Mouse (Mus musculus): ENCODE measurements around the gene Fbxo24.
"Not testable (repeated sequence)": the region's sequence is repeated elsewhere in the genome, so short reads cannot be mapped to it uniquely, and the experiment has no call there.

Gene Fbxo24

GRCm38 (mm10) chr5:137642886-137643285 lies 14.1 kb upstream of the Fbxo24 start:
- no peak for DNase-seq (ENCODE audit: low read depth, low spot score)

GRCm38 (mm10) chr5:137641054-137641453 lies 12.3 kb upstream of the Fbxo24 start, which contains the start of gene Sap25:
Sap25 (plus strand) TSS chr5:137641334.
- peak; percentile 48 for DNase-seq (ENCODE audit: low read depth, low spot score)

DNA sequence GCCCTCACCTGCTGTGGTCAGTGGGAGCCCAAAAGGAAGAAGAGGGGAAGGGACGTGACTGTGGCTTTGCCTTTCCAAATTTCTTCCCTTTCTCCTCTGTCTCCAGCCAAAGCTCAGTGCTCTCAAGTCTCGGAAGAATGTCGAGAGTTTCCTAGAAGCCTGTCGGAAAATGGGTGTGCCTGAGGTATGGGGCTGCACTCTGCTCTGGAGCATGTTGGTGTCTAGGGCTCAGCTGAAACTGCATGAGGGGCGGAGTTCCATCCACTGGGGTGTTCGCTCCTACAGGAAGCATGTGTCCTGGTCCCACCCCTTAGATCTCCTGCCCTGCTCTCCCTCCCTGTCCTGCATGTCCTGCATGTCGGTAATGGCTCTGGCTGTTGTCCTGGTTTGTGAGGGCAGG lies 10.7 kb upstream of the Fbxo24 start:
- no peak for DNase-seq (ENCODE audit: low read depth, low spot score)

DNA sequence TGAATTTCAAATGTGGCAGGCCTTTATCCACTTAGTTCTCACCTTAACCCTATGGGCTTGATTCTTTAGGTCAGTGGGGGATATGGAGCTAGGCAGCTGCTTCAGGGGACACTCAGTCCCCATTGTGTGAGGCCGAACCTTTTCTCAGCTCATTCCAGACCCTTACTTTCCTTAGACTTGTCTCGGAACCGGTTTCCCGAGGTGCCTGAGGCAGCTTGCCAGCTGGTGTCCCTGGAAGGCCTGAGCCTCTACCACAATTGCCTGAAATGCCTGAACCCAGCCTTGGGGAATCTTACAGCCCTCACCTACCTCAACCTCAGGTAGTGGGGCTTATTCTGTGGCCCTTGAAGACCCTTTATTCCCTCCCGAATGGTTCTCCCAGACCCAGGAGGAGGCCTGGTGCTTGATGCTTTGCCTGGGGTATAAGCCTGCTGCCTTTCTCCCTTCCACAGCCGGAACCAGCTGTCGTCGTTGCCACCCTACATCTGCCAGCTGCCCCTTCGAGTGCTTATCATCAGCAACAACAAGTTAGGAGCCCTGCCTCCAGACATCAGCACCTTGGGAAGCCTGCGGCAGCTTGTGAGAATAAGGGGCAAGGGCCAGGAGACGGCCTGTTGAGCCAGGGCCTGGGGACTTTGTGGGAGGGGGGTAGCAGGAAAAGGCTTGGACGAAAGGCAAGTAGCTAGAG lies 4.7 kb upstream of the Fbxo24 start:
- no peak for DNase-seq (ENCODE audit: low read depth, low spot score)

- DNase-seq (ENCODE audit: low read depth, low spot score), result no peak
These were observed 2.8 kb upstream of the Fbxo24 start for GRCm38 (mm10) chr5:137631591-137631990.

DNA sequence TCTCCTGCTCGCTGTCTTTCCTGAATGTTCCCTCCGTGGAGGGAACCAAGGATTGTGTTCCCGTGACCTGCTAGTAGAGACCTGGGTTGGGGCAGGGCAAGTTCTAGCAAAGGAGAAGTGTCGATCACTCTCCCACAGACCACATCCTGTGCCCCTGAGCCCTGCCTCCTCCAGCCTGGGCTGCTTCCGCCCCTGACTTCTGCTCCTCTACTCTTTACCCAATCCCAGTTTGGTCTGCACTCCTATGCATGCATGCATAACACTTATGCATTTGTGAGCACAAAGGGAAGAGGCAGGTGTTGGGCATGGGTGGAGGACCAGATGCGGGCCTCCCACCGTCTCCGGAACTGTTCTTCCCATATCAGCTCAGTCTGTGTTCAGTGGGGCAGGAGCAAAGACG lies 2.4 kb upstream of the Fbxo24 start:
- peak; percentile 85 for DNase-seq (ENCODE audit: low read depth, low spot score)

DNA sequence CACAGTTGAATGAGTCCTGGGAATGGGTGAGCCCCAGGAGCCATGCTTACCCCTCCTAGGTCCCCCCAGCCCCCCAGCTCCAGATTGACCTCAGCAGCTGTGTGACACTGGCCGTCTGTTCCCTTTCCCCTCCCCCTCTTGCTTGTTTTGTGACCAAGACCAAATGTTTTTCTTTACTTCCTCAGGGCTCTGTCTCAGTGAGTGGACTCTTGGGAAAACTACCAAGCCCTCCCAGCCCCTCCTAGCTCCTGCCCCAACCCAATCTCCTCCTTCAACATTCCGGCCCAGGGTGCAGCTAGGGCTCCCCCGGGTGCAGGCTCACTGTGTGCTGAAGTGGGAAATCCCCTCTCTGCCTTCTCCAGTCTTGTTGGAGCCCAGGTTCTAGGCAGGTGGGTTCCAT lies 1.8 kb upstream of the Fbxo24 start:
- peak; percentile 57 for DNase-seq (ENCODE audit: low read depth, low spot score)

- DNase-seq (ENCODE audit: low read depth, low spot score), result peak; percentile 73
These were observed 1.2 kb upstream of the Fbxo24 start for GRCm38 (mm10) chr5:137629906-137630545.

DNA sequence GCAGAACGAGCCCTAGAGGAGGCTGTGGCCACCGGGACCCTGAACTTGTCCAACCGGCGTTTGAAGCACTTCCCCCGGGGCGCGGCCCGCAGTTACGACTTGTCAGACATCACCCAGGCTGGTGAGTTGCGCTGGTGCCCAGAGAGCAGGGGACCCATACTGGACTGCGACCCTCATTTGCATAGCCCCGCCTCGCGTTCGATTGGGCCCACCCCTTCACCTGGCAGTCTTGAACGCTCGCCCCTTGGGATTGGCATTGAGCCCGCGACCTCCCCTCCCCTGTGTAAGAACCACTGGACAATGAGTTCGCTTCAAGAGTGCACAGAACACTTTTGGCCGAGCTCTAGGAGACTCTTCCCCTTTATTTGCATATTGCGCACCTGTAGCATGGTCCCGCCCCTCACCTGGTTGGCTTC lies 512 bp upstream of the Fbxo24 start:
- DNase-seq (ENCODE audit: low read depth, low spot score), result peak; percentile 92

- no peak for DNase-seq (ENCODE audit: low read depth, low spot score)
These were observed 811 bp downstream of the Fbxo24 start for GRCm38 (mm10) chr5:137627991-137628390.

- DNase-seq (ENCODE audit: low read depth, low spot score), result no peak
These were observed 4.8 kb downstream of the Fbxo24 start for GRCm38 (mm10) chr5:137623937-137624530.

DNA sequence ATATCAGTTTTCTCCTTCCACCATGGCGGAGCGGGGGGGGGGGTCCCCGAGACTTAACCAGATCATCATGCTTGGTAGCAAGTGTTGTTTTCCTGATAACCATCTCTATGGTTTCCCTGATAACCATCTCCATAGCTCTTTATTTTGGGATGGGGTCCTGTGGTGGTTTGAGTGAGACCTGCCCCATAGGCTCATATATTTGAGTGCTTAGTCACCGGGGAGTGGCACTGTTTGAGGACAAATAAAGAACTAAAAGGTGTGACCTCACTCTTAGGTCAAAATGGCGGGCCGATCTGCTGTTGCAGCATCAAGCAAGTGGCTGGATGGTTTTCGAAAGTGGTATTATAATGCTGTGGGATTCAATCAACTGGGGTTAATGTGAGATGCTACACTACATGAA lies 13.5 kb downstream of the Fbxo24 start:
- DNase-seq (ENCODE audit: low read depth, low spot score), result no peak

GRCm38 (mm10) chr5:137614921-137615320 lies 13.9 kb downstream of the Fbxo24 start:
- not testable (repeated sequence) for DNase-seq (ENCODE audit: low read depth, low spot score)

- no peak for DNase-seq (ENCODE audit: low read depth, low spot score)
These were observed 15.3 kb downstream of the Fbxo24 start, which contains the start of gene Pcolce for GRCm38 (mm10) chr5:137613550-137613949. Pcolce (minus strand) TSS chr5:137613784.

- no peak for DNase-seq (ENCODE audit: low read depth, low spot score)
These were observed 15.7 kb downstream of the Fbxo24 start for GRCm38 (mm10) chr5:137613076-137613475.

- DNase-seq (ENCODE audit: low read depth, low spot score), result no peak
These were observed 17.6 kb downstream of the Fbxo24 start for GRCm38 (mm10) chr5:137611245-137611602.

DNA sequence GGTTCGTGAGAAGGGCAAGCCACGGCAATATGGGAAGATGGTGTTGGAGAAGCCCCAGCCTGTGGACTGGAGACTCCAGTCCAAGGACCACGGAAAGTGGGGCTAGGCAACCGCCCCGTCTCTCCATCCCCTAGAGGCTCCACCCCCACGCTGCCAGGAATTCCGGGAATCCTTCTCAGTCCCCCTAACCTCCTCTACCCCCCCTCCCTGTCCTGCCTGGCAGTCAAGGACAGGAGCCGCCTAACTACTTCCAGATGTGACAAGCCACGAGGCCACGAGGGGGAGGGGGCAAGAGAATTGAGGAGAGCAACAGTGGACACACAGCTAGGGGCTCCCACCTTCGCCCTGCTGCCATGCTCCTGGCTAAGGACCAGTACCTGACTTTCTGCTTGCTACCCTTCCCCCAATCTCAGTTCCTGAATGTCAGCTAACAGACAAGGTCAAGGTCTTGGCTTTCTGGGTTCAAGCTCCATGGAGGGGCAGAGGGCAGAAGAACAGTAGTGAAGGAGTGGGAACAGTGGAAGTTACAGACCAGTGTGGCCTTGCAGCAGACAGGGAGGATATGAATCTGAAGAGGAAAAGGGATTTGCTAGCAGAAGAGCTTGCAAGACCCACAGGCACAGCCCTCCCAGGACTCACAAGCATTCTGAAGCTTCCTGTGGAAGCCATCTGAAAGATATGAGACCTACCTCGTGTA lies 18.1 kb downstream of the Fbxo24 start:
- DNase-seq (ENCODE audit: low read depth, low spot score), result no peak

DNA sequence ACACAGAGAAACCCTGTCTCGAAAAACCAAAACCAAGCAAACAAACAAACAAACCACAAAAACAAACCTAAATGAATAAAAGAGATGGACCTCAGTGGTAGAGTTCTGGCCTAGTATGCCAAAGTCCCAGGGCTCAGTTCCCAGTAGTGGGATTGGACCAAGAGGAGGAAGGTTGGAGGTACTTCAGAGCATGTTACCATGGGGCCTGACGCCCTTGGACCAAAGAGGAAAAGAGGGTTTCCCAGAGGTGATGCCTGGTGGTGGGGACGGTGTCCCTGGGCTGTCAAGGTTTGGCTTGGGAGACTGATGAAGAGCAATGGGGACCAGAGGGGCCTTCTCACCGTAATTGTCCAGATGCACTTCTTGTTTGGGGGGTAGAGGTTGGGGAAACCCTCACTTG lies 18.7 kb downstream of the Fbxo24 start:
- DNase-seq (ENCODE audit: low read depth, low spot score), result no peak

DNA sequence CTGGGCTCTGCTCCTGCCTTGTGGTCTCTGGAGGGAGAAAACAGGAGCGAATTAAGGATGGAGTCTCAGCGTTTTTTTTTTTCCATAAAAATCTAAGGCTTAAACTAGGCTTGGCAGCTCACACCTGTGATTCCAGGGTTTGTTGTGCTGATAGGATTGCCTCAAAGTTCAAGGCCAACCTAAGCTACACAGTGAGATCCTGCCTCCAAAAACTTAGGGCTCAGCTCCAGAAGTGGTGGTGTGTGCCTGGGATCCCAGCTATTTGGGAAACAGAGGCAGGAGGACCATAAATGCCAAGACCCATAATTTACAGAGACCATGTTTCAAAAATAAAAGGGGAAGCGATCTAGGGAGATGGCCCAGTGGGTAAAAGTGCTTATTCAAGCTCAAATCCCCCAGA lies 19.5 kb downstream of the Fbxo24 start:
- no peak for DNase-seq (ENCODE audit: low read depth, low spot score)

GRCm38 (mm10) chr5:137608654-137609190 lies 20.1 kb downstream of the Fbxo24 start:
- DNase-seq (ENCODE audit: low read depth, low spot score), result no peak

- no peak for DNase-seq (ENCODE audit: low read depth, low spot score)
These were observed 20.7 kb downstream of the Fbxo24 start for GRCm38 (mm10) chr5:137607860-137608653.
